In genomic region chr2:26930390-26930789, GRCm38 (mm10) we compare ENCODE assay signal across 9 mouse cellular contexts. TPM values are rescaled to one million over a fixed set of nuclear protein-coding genes. Genes with fewer than 3 reads are reported as not detected.
DNase-seq lines count a peak whose midpoint lies in the region; ATAC-seq and TF ChIP-seq lines count a peak whose summit lies in the region.
"Had no signal": no experiment of that assay in that cellular context is flagged by ENCODE, and none has a peak within 500 bp of the region (broad histone marks: within the 10 kb centered on the region; RNA-seq: fewer than 3 reads in every experiment).

No protein-coding gene starts in this region.

- no peak for TF ChIP-seq EP300 in liver, embryonic 14.5 days (IDR thresholded peaks at IDR 0.05; ENCODE audit: low read depth)

- H3K27ac ChIP-seq in embryonic facial prominence, embryonic 11.5 days (replicated peaks; ENCODE audit: low read depth, low read length), result no peak overlapping the region
- 0 out of 2 replicates have a peak overlapping the region, but pooled peaks have one; percentile 10 for H3K27ac ChIP-seq in liver, embryonic 14.5 days
- H3K27ac ChIP-seq: heart, embryonic 15.5 days had no signal

- no peaks in the 10 kb centered on the region for H3K9me3 ChIP-seq in embryonic facial prominence, embryonic 11.5 days (replicated peaks; ENCODE audit: control insufficient read depth, low read length)
- H3K9me3 ChIP-seq in liver, embryonic 14.5 days (ENCODE audit: control insufficient read depth, low read length), result no peaks in the 10 kb centered on the region
- H3K9me3 ChIP-seq: heart, embryonic 15.5 days had no signal

- ATAC-seq in embryonic facial prominence, embryonic 11.5 days (replicated peaks; ENCODE audit: insufficient number of reproducible peaks, low FRiP score, low TSS enrichment, low read depth), result no peak
- ATAC-seq in liver, embryonic 14.5 days (ENCODE audit: insufficient read depth), result no peak

- no peak overlapping the region for H3K4me3 ChIP-seq in embryonic facial prominence, embryonic 11.5 days (ENCODE audit: low read depth, low read length)
- H3K4me3 ChIP-seq in liver, embryonic 14.5 days (ENCODE audit: insufficient read depth in 1 of 2, low read depth in 2 of 2, low read length in 2 of 2), result no peak overlapping the region
- H3K4me3 ChIP-seq: heart, embryonic 15.5 days had no signal

- no peaks in the 10 kb centered on the region for H3K27me3 ChIP-seq in embryonic facial prominence, embryonic 11.5 days (ENCODE audit: control insufficient read depth, insufficient read depth, low read length)
- no peaks in the 10 kb centered on the region for H3K27me3 ChIP-seq in liver, embryonic 14.5 days (ENCODE audit: control insufficient read depth, insufficient read depth, low read length)
- H3K27me3 ChIP-seq: heart, embryonic 15.5 days had no signal

- TF ChIP-seq CTCF in liver, embryonic 14.5 days (IDR thresholded peaks at IDR 0.05; ENCODE audit: low read depth), result peak; percentile 89

- no peaks in the 10 kb centered on the region; the same call in 1 of the 2 replicates for H3K4me1 ChIP-seq in embryonic facial prominence, embryonic 11.5 days (ENCODE audit: control insufficient read depth, insufficient read depth, low read length)
- peaks cover 9 to 19% of the 10 kb centered on the region in 2 experiments for H3K4me1 ChIP-seq in liver, embryonic 14.5 days (replicated peaks; ENCODE audit: control insufficient read depth in 2 of 2, insufficient read depth in 2 of 2, low read length in 1 of 2)

- H3K4me2 ChIP-seq in embryonic facial prominence, embryonic 11.5 days (ENCODE audit: low read depth, low read length), result no peak overlapping the region
- peak overlapping the region; percentile 8; the same call in 1 of the 2 replicates for H3K4me2 ChIP-seq in liver, embryonic 14.5 days (ENCODE audit: low read depth)
- H3K4me2 ChIP-seq: heart, embryonic 15.5 days had no signal

- H3K9ac ChIP-seq in embryonic facial prominence, embryonic 11.5 days (replicated peaks; ENCODE audit: low read length), result no peak overlapping the region
- H3K9ac ChIP-seq in liver, embryonic 14.5 days (replicated peaks), result no peak overlapping the region
- H3K9ac ChIP-seq: heart, embryonic 15.5 days had no signal

- DNase-seq in urinary bladder, postnatal 25 days (ENCODE audit: low spot score), result peak; percentile 50
- DNase-seq in urinary bladder, postnatal 4 days (ENCODE audit: low spot score in 2 of 2), result no peak
- DNase-seq in adrenal gland, postnatal 14 days, result peak; percentile 85
- DNase-seq in embryonic facial prominence, embryonic 11.5 days (ENCODE audit: low spot score), result peak; percentile 71
- peak; percentile 82 for DNase-seq in kidney, adult 9 months
- peak; percentile 66 to 71 (median 69) for DNase-seq in liver, embryonic 14.5 days (ENCODE audit: low read depth in 3 of 3, low spot score in 3 of 3)
- peak; percentile 72 to 77 for DNase-seq in right cerebral cortex, postnatal 10 days (ENCODE audit: low spot score in 2 of 2)
- DNase-seq in urinary bladder, postnatal 10 days (ENCODE audit: low spot score), result no peak

- H3K36me3 ChIP-seq in embryonic facial prominence, embryonic 11.5 days (replicated peaks; ENCODE audit: control insufficient read depth, insufficient read depth, low read depth, low read length), result peaks cover 3% of the 10 kb centered on the region; the same call in 1 of the 2 replicates
- peaks cover 30% of the 10 kb centered on the region for H3K36me3 ChIP-seq in liver, embryonic 14.5 days (replicated peaks; ENCODE audit: control insufficient read depth, insufficient read depth, low read depth)

- 62% methylated on average over 1 of the region's 1 CpGs for WGBS in embryonic facial prominence, embryonic 11.5 days
- 21% methylated on average over 1 of the region's 1 CpGs for WGBS in liver, embryonic 14.5 days (ENCODE audit: insufficient replicate concordance)

RNA-seq across cellular contexts. Expression of gene Surf4, which starts 3.3 kb away (rescaled TPM):
- total RNA-seq in adrenal gland, postnatal 14 days (2021), result 142 and 147 TPM in 2 replicates
- 162 and 165 TPM in 2 replicates for polyA plus RNA-seq in embryonic facial prominence, embryonic 11.5 days (2014; fragmentation: Nextera tagmentation; extraction: Ambion mirVana)
- polyA plus RNA-seq in liver, embryonic 14.5 days (2012; rRNA removed), result 46.5 and 53.4 TPM in 2 replicates
- 80.3 and 83.1 TPM in 2 replicates for polyA plus RNA-seq in liver, embryonic 14.5 days (2014; fragmentation: Nextera tagmentation; extraction: Ambion mirVana)

RNA-seq across cellular contexts. Expression of gene Stkld1, which starts 3.5 kb away (rescaled TPM):
- 0.45 TPM in 1 of 2 replicates, not detected in the other for total RNA-seq in adrenal gland, postnatal 14 days (2021)
- polyA plus RNA-seq in embryonic facial prominence, embryonic 11.5 days (2014; fragmentation: Nextera tagmentation; extraction: Ambion mirVana), result 0.28 TPM in 1 of 2 replicates, not detected in the other
- 0.03 and 0.07 TPM in 2 replicates for polyA plus RNA-seq in liver, embryonic 14.5 days (2012; rRNA removed)
- 0.10 TPM in 1 of 2 replicates, not detected in the other for polyA plus RNA-seq in liver, embryonic 14.5 days (2014; fragmentation: Nextera tagmentation; extraction: Ambion mirVana)

RNA-seq across cellular contexts. Expression of gene Surf1, which starts 14.1 kb away (rescaled TPM):
- 81.6 and 84.1 TPM in 2 replicates for total RNA-seq in adrenal gland, postnatal 14 days (2021)
- 49.8 and 51.0 TPM in 2 replicates for polyA plus RNA-seq in embryonic facial prominence, embryonic 11.5 days (2014; fragmentation: Nextera tagmentation; extraction: Ambion mirVana)
- 23.1 and 25.8 TPM in 2 replicates for polyA plus RNA-seq in liver, embryonic 14.5 days (2012; rRNA removed)
- 31.7 and 33.9 TPM in 2 replicates for polyA plus RNA-seq in liver, embryonic 14.5 days (2014; fragmentation: Nextera tagmentation; extraction: Ambion mirVana)

RNA-seq across cellular contexts. Expression of gene Surf2, which starts 14.2 kb away (rescaled TPM):
- 33.0 and 35.2 TPM in 2 replicates for total RNA-seq in adrenal gland, postnatal 14 days (2021)
- polyA plus RNA-seq in embryonic facial prominence, embryonic 11.5 days (2014; fragmentation: Nextera tagmentation; extraction: Ambion mirVana), result 43.7 and 45.3 TPM in 2 replicates
- 21.0 and 27.2 TPM in 2 replicates for polyA plus RNA-seq in liver, embryonic 14.5 days (2012; rRNA removed)
- 20.0 and 21.7 TPM in 2 replicates for polyA plus RNA-seq in liver, embryonic 14.5 days (2014; fragmentation: Nextera tagmentation; extraction: Ambion mirVana)

RNA-seq across cellular contexts. Expression of gene Rpl7a, which starts 19.8 kb away (rescaled TPM):
- total RNA-seq in adrenal gland, postnatal 14 days (2021), result 490 and 536 TPM in 2 replicates
- polyA plus RNA-seq in embryonic facial prominence, embryonic 11.5 days (2014; fragmentation: Nextera tagmentation; extraction: Ambion mirVana), result 719 and 720 TPM in 2 replicates
- 909 and 1,309 TPM in 2 replicates for polyA plus RNA-seq in liver, embryonic 14.5 days (2012; rRNA removed)
- 501 and 504 TPM in 2 replicates for polyA plus RNA-seq in liver, embryonic 14.5 days (2014; fragmentation: Nextera tagmentation; extraction: Ambion mirVana)

Comparison
In these comparisons a context has a peak if more than half of its experiments do, and no peak if none do; other contexts are left out.
1. DNase-seq: peak in urinary bladder, postnatal 25 days (single experiment), adrenal gland, postnatal 14 days (single experiment), embryonic facial prominence, embryonic 11.5 days (single experiment), kidney, adult 9 months (single experiment), liver, embryonic 14.5 days (3 of 3) and right cerebral cortex, postnatal 10 days (2 of 2); none in urinary bladder, postnatal 4 days (0 of 2) and urinary bladder, postnatal 10 days (single experiment).